Mouse (Mus musculus): ENCODE measurements around the gene Ly6c1.
"Not testable (repeated sequence)": the region's sequence is repeated elsewhere in the genome, so short reads cannot be mapped to it uniquely, and the experiment has no call there.

The Ly6c1 gene

DNA sequence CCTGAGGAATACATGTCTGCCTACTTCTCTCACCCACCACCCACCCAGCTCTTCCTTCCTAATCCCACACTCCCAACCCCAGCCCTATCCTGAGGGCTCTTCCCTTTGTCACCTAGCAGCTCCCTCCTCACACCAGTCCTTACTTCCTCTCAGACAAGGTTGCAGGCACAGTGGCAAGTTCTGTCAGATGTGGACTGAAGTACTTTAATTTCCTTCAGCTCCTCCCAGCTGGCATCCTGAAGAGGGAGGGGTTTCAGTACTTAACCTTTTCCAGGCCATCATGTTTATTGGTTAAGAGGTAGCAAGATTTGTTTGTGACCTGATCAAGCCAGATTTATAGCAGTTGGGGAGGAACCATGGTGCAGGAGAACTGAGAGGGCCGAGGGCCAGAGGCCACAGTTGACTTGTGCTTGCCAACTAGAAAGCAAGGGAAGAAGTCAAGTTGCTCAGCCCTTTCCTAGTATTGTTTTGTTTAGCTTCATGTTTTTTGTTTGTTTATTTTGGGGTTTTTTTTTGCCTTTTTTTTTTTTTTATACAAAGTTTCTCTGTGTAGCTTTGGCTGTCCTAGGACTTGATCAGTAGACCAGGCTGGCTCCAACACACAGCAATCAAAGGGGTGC is at the start of gene Ly6c1:
Gene Ly6c1, minus strand, starts transcription at position 189 of the 620 bp plus-strand sequence.
- DNase-seq, result not testable (repeated sequence)

DNA sequence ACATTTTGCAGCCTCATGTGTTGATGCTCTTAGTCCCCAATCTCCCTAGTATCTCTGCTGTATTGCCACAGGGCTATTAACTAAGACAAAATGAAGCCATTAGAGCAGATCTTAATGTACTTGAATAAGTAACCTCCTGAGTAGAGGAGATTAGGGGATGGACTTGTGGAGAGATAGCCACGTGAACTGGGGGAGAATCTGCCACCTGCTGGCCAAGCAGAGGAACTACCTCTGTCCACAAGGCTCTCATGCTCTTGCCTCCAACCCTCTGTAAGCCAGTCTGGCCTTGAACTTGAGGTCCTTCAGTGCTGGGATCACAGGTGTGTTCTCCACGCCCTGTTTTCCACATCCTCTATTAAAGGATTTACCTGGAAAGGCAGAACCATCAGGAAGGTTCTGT is 39.4 kb upstream of the Ly6c1 start:
- not testable (repeated sequence) for DNase-seq

DNA sequence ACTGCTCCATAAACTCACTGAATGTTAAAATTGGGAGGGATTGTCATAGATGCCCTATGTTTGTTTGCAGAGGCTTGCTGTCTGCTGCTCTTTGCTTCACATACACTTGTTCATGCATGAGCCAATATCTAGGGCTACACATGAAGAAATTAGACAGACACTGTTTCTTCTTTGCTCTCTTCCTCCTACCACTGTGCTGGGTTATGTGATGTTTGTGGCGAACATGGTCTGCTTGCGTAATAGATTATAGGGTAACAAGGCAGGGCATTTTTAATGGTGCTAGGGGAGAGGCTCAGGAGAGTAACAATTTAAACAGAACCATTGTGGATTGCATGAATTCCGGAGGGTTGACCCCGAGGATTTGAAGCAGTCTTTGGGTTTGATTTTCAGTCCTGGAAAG is 21.3 kb upstream of the Ly6c1 start:
- no peak for DNase-seq

DNA sequence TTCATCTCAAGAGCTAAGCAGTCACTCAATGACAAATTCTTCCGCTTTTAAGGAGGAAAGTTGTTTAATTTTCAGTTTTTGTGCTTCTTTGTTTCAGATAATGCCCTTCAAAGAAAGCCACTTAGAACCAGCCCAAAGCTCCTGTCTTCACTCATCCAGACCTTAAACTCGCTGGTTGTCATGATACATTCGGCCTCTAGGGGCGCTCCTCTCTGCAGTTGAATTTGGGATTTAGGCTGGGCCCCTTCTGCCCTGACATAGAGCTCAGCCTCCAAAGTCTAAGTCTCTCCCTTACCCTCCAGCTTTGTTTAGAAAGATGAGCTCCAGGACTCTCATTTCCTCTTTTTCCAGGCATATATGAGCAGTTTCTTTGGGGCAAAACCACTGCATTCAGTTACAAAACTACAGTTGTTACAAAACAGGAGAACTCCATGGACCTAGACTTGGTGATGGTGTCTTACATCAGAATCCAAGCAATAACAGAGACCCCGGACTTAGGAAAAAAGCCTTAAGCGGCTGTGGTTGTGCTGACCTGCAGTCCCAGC is 13.5 kb upstream of the Ly6c1 start:
- peak; percentile 54 for DNase-seq

DNA sequence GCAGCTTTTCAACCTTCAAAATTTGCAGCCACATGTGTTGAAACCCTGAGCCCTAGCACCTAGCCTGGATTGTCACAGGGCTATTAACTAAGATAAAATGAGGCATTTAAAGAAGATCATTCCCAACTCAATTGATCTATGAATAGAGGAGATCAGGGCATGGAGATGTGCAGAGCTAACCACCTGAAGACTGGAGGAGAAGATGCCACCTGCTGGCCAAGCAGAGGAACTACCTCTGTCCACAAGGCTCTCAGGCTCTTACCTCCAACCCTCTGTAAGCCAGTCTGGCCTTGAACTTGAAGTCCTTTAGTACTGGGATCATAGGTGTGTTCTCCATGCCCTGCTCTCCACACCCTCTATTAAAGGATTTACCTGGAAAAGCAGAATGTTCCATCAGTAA is 11.9 kb upstream of the Ly6c1 start:
- peak; percentile 18 for DNase-seq

DNA sequence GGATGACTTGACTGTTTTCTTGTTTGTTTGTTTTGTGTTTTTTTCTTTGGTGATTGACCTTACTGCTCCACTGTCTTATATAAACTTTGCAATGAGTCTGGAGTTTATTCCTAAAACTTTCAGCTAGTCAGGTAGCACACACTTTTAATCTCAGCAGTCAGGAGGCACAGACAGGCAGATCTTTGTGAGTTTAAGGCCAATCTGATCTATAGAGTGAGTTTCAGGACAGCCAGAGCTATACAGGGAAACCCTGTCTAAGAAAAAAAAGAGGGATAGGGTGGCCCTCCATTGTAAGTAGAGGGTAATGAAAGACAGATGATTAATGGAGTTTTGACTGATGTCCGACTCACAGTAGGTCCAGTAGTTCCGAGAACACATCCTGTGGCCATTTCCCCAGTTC is 7.4 kb upstream of the Ly6c1 start:
- DNase-seq, result no peak

DNA sequence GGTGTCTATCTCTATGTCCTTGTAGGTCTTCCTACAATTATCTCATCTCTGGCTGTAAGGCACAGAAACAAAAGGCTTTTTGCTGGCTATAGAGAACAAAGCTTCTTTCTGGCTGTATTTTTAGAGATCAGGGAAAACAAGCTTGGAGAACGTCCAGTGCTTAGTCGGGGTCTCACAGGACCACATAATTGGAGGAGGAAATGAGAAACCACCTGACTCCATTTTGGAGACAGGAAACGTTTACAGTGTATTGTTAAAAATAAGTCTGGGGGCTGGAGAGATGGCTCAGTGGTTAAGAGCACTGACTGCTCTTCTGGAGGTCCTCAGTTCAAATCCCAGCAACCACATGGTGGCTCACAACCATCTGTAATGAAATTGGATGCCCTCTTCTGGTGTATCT is 6.8 kb upstream of the Ly6c1 start:
- DNase-seq, result not testable (repeated sequence)

DNA sequence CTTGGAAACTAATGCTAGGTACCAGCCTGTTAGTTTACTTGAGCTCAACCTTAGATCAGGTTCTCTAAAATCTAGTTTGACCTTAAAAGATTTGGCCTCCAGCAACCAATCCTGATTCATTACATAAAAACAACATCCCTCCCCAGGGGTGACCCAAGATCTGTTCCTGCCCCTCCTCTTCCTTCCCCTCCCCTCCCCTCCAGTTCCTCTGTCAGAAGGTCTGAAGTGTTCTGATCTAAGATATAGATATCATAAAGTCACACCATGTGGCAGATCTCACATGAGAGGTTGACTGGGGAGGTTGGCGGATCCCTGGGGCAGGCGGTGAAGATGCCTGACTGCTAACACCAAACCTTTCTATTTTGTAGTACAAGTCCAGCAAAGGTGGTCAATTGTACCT is 3.8 kb upstream of the Ly6c1 start:
- not testable (repeated sequence) for DNase-seq

DNA sequence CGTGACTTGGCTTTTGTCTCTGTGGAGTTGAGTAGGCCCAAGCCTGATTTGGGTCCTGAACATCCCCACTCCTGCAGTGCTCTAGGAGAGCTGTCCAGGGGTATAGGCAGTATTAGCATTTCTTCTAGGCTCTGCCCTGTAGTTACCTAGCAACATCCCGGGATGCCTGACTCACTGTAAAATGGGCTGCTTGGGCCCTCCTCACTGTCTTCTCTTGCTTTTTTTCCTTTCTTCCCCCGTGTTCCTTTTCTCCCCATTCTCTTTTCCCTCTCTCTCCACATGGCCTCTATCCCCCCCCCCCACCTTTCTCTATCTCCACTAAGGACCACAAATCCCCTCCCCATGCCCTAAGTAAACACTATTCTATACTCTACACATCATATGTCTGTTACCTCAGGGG is 2.5 kb upstream of the Ly6c1 start:
- DNase-seq, result not testable (repeated sequence)

DNA sequence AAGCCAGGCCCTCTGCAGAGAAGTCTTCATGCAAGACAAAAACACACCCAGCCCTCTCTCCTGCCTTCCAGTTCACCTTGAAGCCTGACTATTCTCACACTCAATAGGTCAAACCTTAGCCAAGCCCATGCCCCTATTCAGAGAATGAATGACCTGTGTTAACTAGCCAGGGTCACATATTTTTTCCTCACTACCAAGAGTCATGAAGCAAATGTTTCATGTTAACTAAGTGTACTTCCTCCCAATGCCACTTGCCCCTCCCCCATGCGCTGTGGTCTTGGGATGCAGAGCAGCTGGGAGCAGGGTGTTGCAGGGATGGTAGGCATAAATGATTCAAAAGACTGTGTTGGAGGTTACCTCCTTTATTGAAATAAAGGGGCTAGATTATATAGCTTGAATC is 2.0 kb upstream of the Ly6c1 start:
- not testable (repeated sequence) for DNase-seq

DNA sequence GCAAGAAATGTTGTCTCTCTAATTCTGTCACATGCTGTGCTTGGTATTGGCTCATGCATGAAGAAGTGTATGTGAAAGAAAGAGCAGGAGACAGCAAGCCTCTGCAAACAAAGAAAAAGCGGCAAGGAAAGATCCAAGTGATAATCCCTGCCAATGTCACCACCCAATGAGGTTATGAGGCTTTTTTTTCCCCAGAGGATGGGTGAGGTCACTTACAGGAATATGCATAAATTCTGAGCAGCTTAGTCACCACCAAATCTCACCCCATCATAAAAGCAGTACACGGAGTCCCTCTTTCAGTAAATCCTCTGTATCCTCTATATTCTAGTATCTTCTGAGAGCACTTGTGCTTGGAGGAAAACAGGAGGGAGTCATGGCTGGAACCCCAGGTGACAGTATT is 1.2 kb upstream of the Ly6c1 start:
- DNase-seq, result not testable (repeated sequence)

DNA sequence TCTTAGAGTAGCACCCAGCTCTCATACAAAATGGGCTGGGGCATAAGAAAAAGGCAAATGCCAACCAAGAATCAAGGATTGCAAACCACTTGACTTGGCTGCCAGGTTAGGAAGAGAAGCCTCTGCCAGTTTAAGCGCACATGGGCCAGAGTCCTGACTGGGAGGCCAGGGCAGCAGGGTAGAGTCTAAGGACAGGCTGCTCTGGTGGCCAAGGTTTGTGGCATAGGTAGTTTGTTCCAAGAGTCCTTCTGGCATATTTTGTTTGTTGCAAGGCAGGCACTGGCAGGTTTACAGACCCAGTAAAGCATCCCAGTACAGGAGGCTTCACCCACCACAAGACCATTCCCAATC is 685 bp downstream of the Ly6c1 start:
- DNase-seq, result not testable (repeated sequence)

DNA sequence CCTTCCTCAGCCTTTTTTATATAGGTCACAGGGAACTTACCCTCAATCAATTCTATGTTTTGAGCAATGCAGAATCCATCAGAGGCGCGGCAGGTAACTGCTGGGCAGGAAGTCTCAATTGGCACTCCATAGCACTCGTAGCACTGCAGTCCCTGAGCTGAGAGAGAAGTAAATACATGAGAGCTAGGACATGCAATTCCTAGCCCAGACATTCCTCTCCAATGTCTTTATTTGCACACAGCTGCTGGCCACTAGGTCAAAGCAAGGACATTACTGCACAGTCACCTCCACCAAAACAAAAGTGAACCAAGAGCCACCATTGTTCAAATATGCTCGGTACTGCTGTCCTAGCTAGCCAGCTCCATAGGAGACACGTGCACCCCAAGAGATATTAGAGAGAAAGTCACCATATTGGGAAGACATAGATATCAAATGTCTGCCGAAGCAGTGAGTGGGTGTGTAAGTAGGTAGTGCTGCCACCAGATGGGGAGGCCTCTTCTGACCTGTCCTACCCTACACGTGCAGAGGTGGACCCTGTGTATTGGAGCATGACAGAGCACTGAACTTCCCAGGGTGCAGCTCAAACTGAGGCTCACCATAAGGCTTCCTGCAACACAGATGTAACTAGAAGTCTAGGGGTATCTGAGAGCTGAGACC is 1.2 kb downstream of the Ly6c1 start:
- not testable (repeated sequence) for DNase-seq

DNA sequence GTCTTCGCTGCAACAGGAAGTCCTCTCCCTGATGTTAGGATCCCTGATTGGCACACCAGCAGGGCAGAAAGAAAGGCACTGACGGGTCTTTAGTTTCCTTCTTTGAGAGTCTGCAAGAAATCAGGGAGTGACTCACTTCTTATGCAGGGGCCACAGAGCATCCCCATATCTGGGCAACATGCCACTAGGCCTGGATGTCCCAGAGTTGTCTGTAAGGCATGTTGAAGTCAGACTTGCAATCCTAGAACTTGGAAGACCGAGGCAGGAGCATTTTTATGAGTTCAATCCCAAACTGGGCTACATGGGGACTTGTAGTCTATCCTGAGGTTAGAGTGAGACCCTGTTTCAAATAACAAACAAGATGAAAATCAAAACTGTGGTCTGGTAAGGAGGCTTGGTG is 3.1 kb downstream of the Ly6c1 start:
- DNase-seq, result not testable (repeated sequence)

DNA sequence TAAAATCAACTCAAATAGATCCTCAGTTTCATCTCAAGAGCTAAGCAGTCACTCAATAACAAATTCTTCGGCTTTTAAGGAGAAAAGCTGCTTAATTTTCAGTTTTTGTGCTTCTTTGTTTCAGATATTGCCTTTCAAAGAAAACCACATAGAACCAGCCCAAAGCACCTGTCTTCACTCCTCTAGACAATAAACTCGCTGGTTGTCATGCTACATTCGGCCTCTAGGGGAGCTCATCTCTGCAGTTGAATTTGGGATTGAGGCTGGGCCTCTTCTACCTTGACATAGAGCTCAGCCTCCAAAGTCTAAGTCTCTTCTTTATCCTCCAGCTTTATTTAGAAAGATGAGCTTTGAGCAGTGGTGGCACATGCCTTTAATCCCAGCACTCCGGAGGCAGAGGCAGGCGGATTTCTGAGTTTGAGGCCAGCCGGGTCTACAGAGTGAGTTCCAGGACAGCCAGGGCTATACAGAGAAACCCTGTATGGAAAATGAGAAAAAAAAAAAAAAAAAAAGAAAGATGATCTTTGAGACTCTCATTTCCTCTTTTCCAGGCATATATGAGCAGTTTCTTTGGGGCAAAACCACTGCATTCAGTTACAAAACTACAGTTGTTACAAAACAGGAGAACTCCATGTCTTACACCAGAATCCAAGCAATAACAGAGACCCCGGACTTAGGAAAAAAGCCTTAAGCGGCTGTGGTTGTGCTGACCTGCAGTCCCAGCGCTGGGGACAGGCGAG is 27.4 kb downstream of the Ly6c1 start:
- not testable (repeated sequence) for DNase-seq

DNA sequence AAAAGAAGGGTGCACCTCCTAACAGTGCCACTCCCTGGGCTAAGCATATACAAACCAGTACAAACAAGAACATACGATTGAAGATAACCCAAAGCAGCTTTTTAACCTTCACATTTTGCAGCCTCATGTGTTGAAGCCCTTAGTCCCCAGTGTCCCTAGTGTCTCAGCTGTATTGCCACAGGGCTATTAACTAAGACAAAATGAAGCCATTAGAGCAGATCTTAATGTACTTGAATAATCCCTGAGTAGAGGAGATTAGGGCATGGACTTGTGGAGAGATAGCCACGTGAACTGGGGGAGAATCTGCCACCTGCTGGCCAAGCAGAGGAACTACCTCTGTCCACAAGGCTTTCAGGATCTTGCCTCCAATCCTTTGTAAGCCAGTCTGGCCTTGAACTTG is 29.2 kb downstream of the Ly6c1 start:
- peak; percentile 27 for DNase-seq
